Mouse (Mus musculus) induced T-regulatory cell, adult 2 months (primary cell): ENCODE data around the gene Gm21721.
"Not testable (repeated sequence)": the region's sequence is repeated elsewhere in the genome, so short reads cannot be mapped to it uniquely, and the experiment has no call there.

Experiments used
- DNase-seq: peaks from one replicate; pipeline ENCODE4 v3.0.0-alpha.2; 2012; ENCODE audit warnings: low read depth

Gm21721 gene

GRCm38 (mm10) chrY:9202090-9202489 lies at the start of gene Gm21721:
Gm21721 (minus strand) TSS chrY:9202190.
- not testable (repeated sequence) for DNase-seq
